Mouse (Mus musculus) bone marrow macrophage, adult 2 months (primary cell): Measurements from ENCODE around the gene Pi4ka.

ENCODE experiments used
- CTCF ChIP-seq: IDR thresholded peaks from 2 replicates; pipeline ENCODE4 v1.5.1; 2012; ENCODE audit warnings: low read depth, mild to moderate bottlenecking, low read length, moderate library complexity
- POLR2A ChIP-seq: IDR thresholded peaks from 2 replicates; pipeline ENCODE4 v1.6.1; 2012; ENCODE audit warnings: mild to moderate bottlenecking, low read depth, low read length, borderline replicate concordance

- no peak for TF ChIP-seq POLR2A
- TF ChIP-seq CTCF, result no peak
These were observed at the start of gene Pi4ka, which contains the start of gene Snap29 for GRCm38 (mm10) chr16:17405736-17406443.
